Mouse (Mus musculus): ENCODE measurements at regions not wholly inside any gene's neighbourhood (a gene's known extent, or its start where the extent isn't known, plus 50 kb on each side); places are given as distances from the start of the nearest gene placed in this dataset.
"Not testable (repeated sequence)": the region's sequence is repeated elsewhere in the genome, so short reads cannot be mapped to it uniquely, and the experiment has no call there.

DNA sequence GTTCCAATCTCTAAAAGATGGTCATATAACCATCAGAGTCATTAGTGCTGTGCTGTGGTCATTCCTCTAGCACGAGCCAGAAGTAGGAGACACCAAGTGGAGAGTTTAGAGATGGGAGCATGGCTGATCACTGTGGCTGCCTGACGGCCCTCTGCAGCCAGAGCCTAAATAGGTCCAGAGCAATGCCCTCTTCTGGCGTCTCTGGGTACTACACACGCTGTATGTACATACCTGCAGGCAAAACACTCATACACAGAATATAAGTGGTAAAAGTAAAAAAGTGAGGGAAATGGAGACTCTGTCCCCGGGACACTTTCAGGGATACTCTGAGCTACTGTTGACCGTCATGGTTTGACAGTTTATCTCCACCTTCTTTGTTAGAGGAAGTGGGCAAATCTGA, 91.4 kb downstream of the Gm21738 start:
- no peak for DNase-seq (ENCODE audit: low read depth, low spot score)

DNA sequence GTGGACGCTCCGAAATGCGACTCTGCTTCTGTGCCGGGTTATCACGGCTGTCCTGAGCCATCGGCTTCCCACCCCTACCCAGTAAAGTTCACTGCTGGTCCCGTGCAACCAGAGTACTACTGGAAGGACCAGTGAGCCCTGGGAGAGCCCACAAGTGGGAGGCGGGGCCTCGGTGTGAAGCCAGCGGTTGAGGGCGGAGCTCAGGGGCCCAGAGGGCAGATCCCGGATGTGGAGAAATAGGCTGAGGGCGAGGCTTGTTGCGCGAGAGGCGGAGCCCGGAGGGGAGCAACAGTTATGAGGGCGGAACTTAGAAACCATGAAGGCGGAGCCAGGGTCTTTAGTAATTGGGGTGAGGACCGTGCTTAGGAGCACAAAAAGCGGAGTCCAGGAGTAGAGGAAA, 107.1 kb downstream of the Gm21738 start:
- DNase-seq (ENCODE audit: low read depth, low spot score), result no peak

- DNase-seq (ENCODE audit: low read depth, low spot score), result not testable (repeated sequence)
Observed at GRCm38 (mm10) chr14:19302859-19303258, 115.9 kb downstream of the Gm21738 start.

- no peak for DNase-seq (ENCODE audit: low read depth, low spot score)
Observed at GRCm38 (mm10) chr14:19279096-19279495, 139.6 kb downstream of the Gm21738 start.

DNA sequence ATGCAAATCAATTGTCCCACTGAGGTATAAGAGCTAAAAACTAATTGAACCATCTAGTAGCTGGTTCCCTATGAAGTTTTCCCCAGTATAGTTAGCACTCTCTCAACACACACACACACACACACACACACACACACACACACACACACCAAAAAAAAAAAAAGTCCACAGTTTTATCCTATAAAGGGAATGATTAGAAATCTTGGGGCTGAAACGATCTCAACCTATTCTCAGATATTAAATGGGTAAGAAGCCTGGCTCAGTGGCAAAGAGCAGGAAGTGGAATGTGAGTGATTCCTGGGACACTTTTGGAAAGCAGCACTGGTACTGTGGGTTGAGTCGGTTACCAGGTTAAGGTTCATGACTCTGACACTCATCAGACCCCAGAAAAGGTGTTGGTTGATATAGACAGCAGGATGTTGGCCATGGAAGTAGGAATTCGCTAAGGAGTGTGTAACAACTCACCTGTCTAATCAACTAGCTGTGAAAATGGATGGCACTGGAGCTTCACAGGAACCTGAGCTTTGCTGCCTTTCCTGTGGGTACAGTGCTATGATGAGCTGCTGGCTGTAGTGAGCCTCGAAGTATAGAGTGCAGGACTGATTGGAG, 140.8 kb downstream of the Gm21738 start:
- peak; percentile 65 for DNase-seq (ENCODE audit: low read depth, low spot score)

Measured in retina, adult 2 months (tissue).